Mouse (Mus musculus): ENCODE results near the gene Bbip1. TPM values are rescaled to one million over a fixed set of nuclear protein-coding genes. Genes with fewer than 3 reads are reported as not detected.
"Not testable (repeated sequence)": the region's sequence is repeated elsewhere in the genome, so short reads cannot be mapped to it uniquely, and the experiment has no call there.

Bbip1 gene
- polyA plus RNA-seq, 1 experiment from 2014 or later: 46.7 TPM

GRCm38 (mm10) chr19:53934046-53934445, 10.4 kb downstream of the Bbip1 start:
- no peak for TF ChIP-seq EP300 (IDR thresholded peaks at IDR 0.05)
- Histone ChIP-seq H3K4me3 (ENCODE audit: low read depth, low read length) (no peak overlapping the region), H3K9ac (replicated peaks; ENCODE audit: low read depth) (no peak overlapping the region), H3K27me3 (replicated peaks; ENCODE audit: insufficient read depth, low read length) (no peaks in the 10 kb centered on the region), H3K9me3 (ENCODE audit: low read length) (no peaks in the 10 kb centered on the region), H3K4me2 (replicated peaks; ENCODE audit: low read depth, low read length) (no peak overlapping the region), H3K4me1 (ENCODE audit: insufficient read depth, low read depth, low read length) (no peaks in the 10 kb centered on the region), H3K27ac (ENCODE audit: low read length) (no peak overlapping the region), H3K36me3 (ENCODE audit: insufficient read depth, low read length) (peaks cover 8% of the 10 kb centered on the region; the same call in 1 of the 2 replicates)
- ATAC-seq (no peak), DNase-seq (ENCODE audit: low spot score) (no peak)

DNA sequence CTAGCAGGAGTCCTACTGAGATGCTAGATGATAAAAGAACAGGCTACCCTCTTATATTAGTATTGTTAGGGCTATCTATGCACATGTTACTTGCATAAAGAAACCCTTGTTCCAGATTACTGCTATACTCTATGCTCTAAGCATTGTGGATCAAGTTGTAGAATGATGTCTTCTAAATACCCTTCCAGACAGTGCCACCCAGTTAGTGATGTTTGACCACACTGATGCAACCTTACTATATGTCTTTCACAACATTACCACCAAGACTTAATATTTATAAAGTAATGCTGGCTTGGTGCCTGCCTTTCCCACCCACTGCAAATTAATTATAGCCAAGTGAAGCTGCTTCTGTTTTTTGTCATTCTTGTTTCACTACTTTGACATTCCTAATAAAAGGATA, 11.4 kb downstream of the Bbip1 start:
- no peak overlapping the region for H3K9ac ChIP-seq (replicated peaks; ENCODE audit: low read depth)
- peaks cover 13% of the 10 kb centered on the region; the same call in 1 of the 2 replicates for H3K36me3 ChIP-seq (ENCODE audit: insufficient read depth, low read length)
- no peak overlapping the region for H3K4me2 ChIP-seq (replicated peaks; ENCODE audit: low read depth, low read length)
- no peaks in the 10 kb centered on the region for H3K9me3 ChIP-seq (ENCODE audit: low read length)
- no peak for DNase-seq (ENCODE audit: low spot score)
- TF ChIP-seq EP300 (IDR thresholded peaks at IDR 0.05) (no peak), CTCF (IDR thresholded peaks at IDR 0.05) (no peak)
- H3K4me1 ChIP-seq (ENCODE audit: insufficient read depth, low read depth, low read length): no peaks in the 10 kb centered on the region
- no peaks in the 10 kb centered on the region for H3K27me3 ChIP-seq (replicated peaks; ENCODE audit: insufficient read depth, low read length)
- ATAC-seq: no peak
- H3K27ac ChIP-seq (ENCODE audit: low read length): no peak overlapping the region
- no peak overlapping the region for H3K4me3 ChIP-seq (ENCODE audit: low read depth, low read length)

GRCm38 (mm10) chr19:53929218-53929617, 15.2 kb downstream of the Bbip1 start:
- H3K9me3 ChIP-seq (ENCODE audit: low read length): no peaks in the 10 kb centered on the region

GRCm38 (mm10) chr19:53926705-53927104, 17.7 kb downstream of the Bbip1 start:
- Histone ChIP-seq H3K9ac (replicated peaks; ENCODE audit: low read depth) (no peak overlapping the region), H3K27me3 (replicated peaks; ENCODE audit: insufficient read depth, low read length) (no peaks in the 10 kb centered on the region), H3K4me3 (ENCODE audit: low read depth, low read length) (no peak overlapping the region), H3K36me3 (ENCODE audit: insufficient read depth, low read length) (peaks cover 9% of the 10 kb centered on the region; the same call in 1 of the 2 replicates), H3K27ac (ENCODE audit: low read length) (no peak overlapping the region), H3K9me3 (ENCODE audit: low read length) (no peaks in the 10 kb centered on the region), H3K4me1 (ENCODE audit: insufficient read depth, low read depth, low read length) (no peaks in the 10 kb centered on the region), H3K4me2 (replicated peaks; ENCODE audit: low read depth, low read length) (no peak overlapping the region)
- ATAC-seq: no peak
- TF ChIP-seq EP300 (IDR thresholded peaks at IDR 0.05) (no peak), CTCF (IDR thresholded peaks at IDR 0.05) (no peak)
- DNase-seq (ENCODE audit: low spot score): no peak
- WGBS: 94% methylated on average over 1 of the region's 1 CpGs

More at GRCm38 (mm10) chr19:53929218-53929617, 15.2 kb downstream of the Bbip1 start:
- Histone ChIP-seq H3K4me3 (ENCODE audit: low read depth, low read length) (no peak overlapping the region), H3K27ac (ENCODE audit: low read length) (no peak overlapping the region), H3K36me3 (ENCODE audit: insufficient read depth, low read length) (peaks cover 14% of the 10 kb centered on the region; the same call in 1 of the 2 replicates), H3K9ac (replicated peaks; ENCODE audit: low read depth) (no peak overlapping the region), H3K4me2 (replicated peaks; ENCODE audit: low read depth, low read length) (no peak overlapping the region), H3K27me3 (replicated peaks; ENCODE audit: insufficient read depth, low read length) (no peaks in the 10 kb centered on the region), H3K4me1 (ENCODE audit: insufficient read depth, low read depth, low read length) (no peaks in the 10 kb centered on the region)
- ATAC-seq (no peak), DNase-seq (ENCODE audit: low spot score) (no peak)
- WGBS: 91% methylated on average over 3 of the region's 3 CpGs
- TF ChIP-seq EP300 (IDR thresholded peaks at IDR 0.05): no peak
- no peak for TF ChIP-seq CTCF (IDR thresholded peaks at IDR 0.05)

- peak; percentile 69 for DNase-seq (ENCODE audit: low spot score)
- Histone ChIP-seq H3K9ac (replicated peaks; ENCODE audit: low read depth) (no peak overlapping the region), H3K4me3 (ENCODE audit: low read depth, low read length) (no peak overlapping the region), H3K27ac (ENCODE audit: low read length) (no peak overlapping the region), H3K4me2 (replicated peaks; ENCODE audit: low read depth, low read length) (no peak overlapping the region), H3K27me3 (replicated peaks; ENCODE audit: insufficient read depth, low read length) (no peaks in the 10 kb centered on the region), H3K4me1 (ENCODE audit: insufficient read depth, low read depth, low read length) (no peaks in the 10 kb centered on the region), H3K9me3 (ENCODE audit: low read length) (no peaks in the 10 kb centered on the region), H3K36me3 (ENCODE audit: insufficient read depth, low read length) (peaks cover 14% of the 10 kb centered on the region)
- TF ChIP-seq CTCF (IDR thresholded peaks at IDR 0.05): peak; percentile 40; the same call in 1 of the 2 replicates
- no peak for TF ChIP-seq EP300 (IDR thresholded peaks at IDR 0.05)
- ATAC-seq: no peak
- 95% methylated on average over 2 of the region's 2 CpGs for WGBS
Measured at GRCm38 (mm10) chr19:53925338-53925751, 19.1 kb downstream of the Bbip1 start.

DNA sequence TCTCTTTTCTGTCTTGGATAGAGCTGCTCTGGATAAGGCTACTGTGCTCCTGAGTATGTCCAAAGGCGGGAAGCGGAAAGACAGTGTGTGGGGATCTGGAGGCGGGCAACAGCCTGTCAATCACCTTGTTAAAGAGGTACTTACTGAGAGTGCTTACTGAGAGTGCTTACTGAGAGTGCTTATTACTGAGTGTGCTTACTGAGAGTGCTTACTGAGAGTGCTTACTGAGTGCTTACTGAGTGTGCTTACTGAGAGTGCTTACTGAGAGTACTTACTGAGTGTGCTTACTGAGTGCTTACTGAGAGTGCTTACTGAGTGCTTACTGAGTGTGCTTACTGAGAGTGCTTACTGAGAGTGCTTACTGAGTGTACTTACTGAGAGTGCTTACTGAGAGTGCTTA, 22.4 kb downstream of the Bbip1 start:
- ATAC-seq; H3K27me3 ChIP-seq (replicated peaks; ENCODE audit: insufficient read depth, low read length); H3K4me2 ChIP-seq (replicated peaks; ENCODE audit: low read depth, low read length); H3K4me3 ChIP-seq (ENCODE audit: low read depth, low read length); H3K27ac ChIP-seq (ENCODE audit: low read length); H3K9ac ChIP-seq (replicated peaks; ENCODE audit: low read depth); H3K4me1 ChIP-seq (ENCODE audit: insufficient read depth, low read depth, low read length); H3K9me3 ChIP-seq (ENCODE audit: low read length): not testable (repeated sequence)
- WGBS: 64% methylated on average over 3 of the region's 3 CpGs
- peaks cover 20% of the 10 kb centered on the region for H3K36me3 ChIP-seq (ENCODE audit: insufficient read depth, low read length)
- peak; percentile 74 for TF ChIP-seq EP300 (IDR thresholded peaks at IDR 0.05)
- DNase-seq (ENCODE audit: low spot score): peak; percentile 51

DNA sequence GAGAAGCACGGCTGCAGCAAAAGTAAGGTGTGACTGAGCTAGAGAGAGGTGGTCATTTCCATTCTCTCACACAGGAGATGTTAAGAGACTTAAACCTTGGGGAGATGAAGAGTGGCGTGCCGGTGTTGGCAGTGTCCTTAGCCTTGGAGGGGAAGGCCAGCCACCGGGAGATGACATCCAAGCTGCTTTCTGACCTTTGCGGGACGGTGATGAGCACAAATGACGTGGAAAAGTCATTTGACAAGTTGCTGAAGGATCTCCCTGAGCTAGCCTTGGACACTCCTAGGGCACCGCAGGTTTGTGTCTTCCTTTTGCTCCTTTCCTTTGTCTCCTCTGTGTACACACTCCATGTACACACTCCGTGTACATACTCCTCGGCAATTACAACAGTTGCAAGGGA, 24.9 kb downstream of the Bbip1 start:
- no peak for ATAC-seq
- WGBS: 88% methylated on average over 10 of the region's 10 CpGs
- Histone ChIP-seq H3K36me3 (ENCODE audit: insufficient read depth, low read length) (peaks cover 27% of the 10 kb centered on the region), H3K4me2 (replicated peaks; ENCODE audit: low read depth, low read length) (no peak overlapping the region), H3K27ac (ENCODE audit: low read length) (no peak overlapping the region), H3K4me1 (ENCODE audit: insufficient read depth, low read depth, low read length) (no peaks in the 10 kb centered on the region), H3K4me3 (ENCODE audit: low read depth, low read length) (no peak overlapping the region), H3K9me3 (ENCODE audit: low read length) (no peaks in the 10 kb centered on the region), H3K9ac (replicated peaks; ENCODE audit: low read depth) (no peak overlapping the region), H3K27me3 (replicated peaks; ENCODE audit: insufficient read depth, low read length) (no peaks in the 10 kb centered on the region)
- DNase-seq (ENCODE audit: low spot score): no peak
- TF ChIP-seq CTCF (IDR thresholded peaks at IDR 0.05): no peak
- TF ChIP-seq EP300 (IDR thresholded peaks at IDR 0.05): no peak

Measured in lung, postnatal 0 days (tissue).